Mouse (Mus musculus) stomach, embryonic 14.5 days (tissue): ENCODE results near the gene Ppp1r9b. TPM values are rescaled to one million over a fixed set of nuclear protein-coding genes. Genes with fewer than 3 reads are reported as not detected.

Experiments
- ATAC-seq: fragments of 200-750 bp; cut with Nextera tagmentation; 2 replicates; pipeline ENCODE4 v1.8.0; 2017; ENCODE audit warnings: low read depth, moderate TSS enrichment; ENCODE audit not compliant: insufficient number of reproducible peaks, insufficient read depth, low FRiP score
- H3K27ac ChIP-seq: fragments of 300-500 bp; sonication (generic); 2 replicates; pipeline ENCODE4 v1.5.1; 2014; ENCODE audit warnings: mild to moderate bottlenecking, low read length, moderate library complexity, mixed read lengths
- H3K27me3 ChIP-seq: fragments of 300-500 bp; sonication (generic); 2 replicates; pipeline ENCODE4 v1.6.1; 2014; ENCODE audit warnings: low read length, control low read depth, mixed read lengths; ENCODE audit not compliant: control insufficient read depth, insufficient read depth
- H3K36me3 ChIP-seq: fragments of 300-500 bp; sonication (generic); 2 replicates; pipeline ENCODE4 v1.6.1; 2014; ENCODE audit warnings: mild to moderate bottlenecking, control low read depth, low read length, moderate library complexity, mixed read lengths; ENCODE audit not compliant: control insufficient read depth, insufficient read depth
- H3K4me1 ChIP-seq: fragments of 300-500 bp; sonication (generic); 2 replicates; pipeline ENCODE4 v1.6.1; 2014; ENCODE audit warnings: low read length, control low read depth, mixed read lengths; ENCODE audit not compliant: control insufficient read depth, insufficient read depth
- H3K4me2 ChIP-seq: fragments of 300-500 bp; sonication (generic); replicated peaks from 2 replicates; pipeline ENCODE4 v1.6.1; 2014; ENCODE audit warnings: low read depth, low read length, control low read depth
- H3K4me3 ChIP-seq: fragments of 300-500 bp; sonication (generic); 2 replicates; pipeline ENCODE4 v1.5.1; 2014; ENCODE audit warnings: low read depth, low read length, control low read depth
- H3K9ac ChIP-seq: fragments of 300-500 bp; sonication (generic); replicated peaks from 2 replicates; pipeline ENCODE4 v1.6.1; 2014; ENCODE audit warnings: low read depth, mild to moderate bottlenecking, control low read depth, low read length, moderate library complexity, mixed read lengths
- H3K9me3 ChIP-seq: fragments of 300-500 bp; sonication (generic); 2 replicates; pipeline ENCODE4 v1.6.1; 2016; ENCODE audit warnings: low read depth, low read length, control low read depth; ENCODE audit not compliant: control insufficient read depth
- WGBS: fragments of 180-500 bp; shearing (Covaris S2); extraction: QIAGEN DNeasy Blood & Tissue Kit; methylation state at CpG from one replicate; pipeline ENCODE4 v1.1.7; 2014; 5-methylcytosine and 5-hydroxymethylcytosine counted together
- polyA plus RNA-seq: library from polyadenylated mRNA; unstranded; fragments of >200 nt; fragmentation: Nextera tagmentation; extraction: Ambion mirVana; gene quantifications from 2 replicates; pipeline ENCODE4 v1.2.1, GENCODE M21; 2014

Ppp1r9b gene
- polyA plus RNA-seq, 1 experiment from 2014 or later = 14.4 TPM

GRCm38 (mm10) chr11:94971895-94972615, 18.8 kb upstream of the Ppp1r9b start:
- H3K4me3 ChIP-seq = no peak overlapping the region
- no peaks in the 10 kb centered on the region for H3K27me3 ChIP-seq
- no peaks in the 10 kb centered on the region for H3K4me1 ChIP-seq
- H3K36me3 ChIP-seq = no peaks in the 10 kb centered on the region
- no peak for ATAC-seq
- no peak overlapping the region for H3K4me2 ChIP-seq
- WGBS = 65% methylated on average over 16 of the region's 16 CpGs
- H3K27ac ChIP-seq = no peak overlapping the region
- no peak overlapping the region for H3K9ac ChIP-seq
- no peaks in the 10 kb centered on the region for H3K9me3 ChIP-seq

DNA sequence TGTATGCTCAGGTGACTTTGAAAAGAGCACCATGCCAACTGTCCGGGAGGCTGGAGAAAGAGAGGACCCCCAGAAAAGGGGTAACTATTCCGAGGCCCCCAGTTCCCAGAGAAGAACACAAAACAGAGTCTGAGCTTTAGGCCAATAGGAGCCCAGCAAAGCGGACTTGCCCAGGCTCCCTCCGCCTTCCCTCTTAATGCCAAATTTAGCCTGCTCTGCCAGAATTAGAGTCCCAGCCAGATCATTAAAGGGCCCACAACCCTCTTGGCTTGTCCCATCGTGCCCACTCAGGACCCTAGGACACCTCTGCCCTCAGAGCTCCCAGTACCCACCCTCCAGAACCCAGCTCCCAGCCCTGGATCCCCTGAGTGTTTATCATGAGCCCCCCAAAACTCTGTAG, 17.9 kb upstream of the Ppp1r9b start:
- Histone ChIP-seq H3K27me3 (no peaks in the 10 kb centered on the region), H3K9me3 (no peaks in the 10 kb centered on the region), H3K36me3 (no peaks in the 10 kb centered on the region), H3K4me3 (no peak overlapping the region), H3K4me2 (no peak overlapping the region), H3K27ac (no peak overlapping the region), H3K9ac (no peak overlapping the region), H3K4me1 (no peaks in the 10 kb centered on the region)
- WGBS = 69% methylated on average over 5 of the region's 5 CpGs
- no peak for ATAC-seq

- Histone ChIP-seq H3K9ac (no peak overlapping the region), H3K27me3 (no peaks in the 10 kb centered on the region), H3K27ac (no peak overlapping the region), H3K4me3 (no peak overlapping the region), H3K4me2 (no peak overlapping the region), H3K9me3 (no peaks in the 10 kb centered on the region), H3K36me3 (no peaks in the 10 kb centered on the region), H3K4me1 (no peaks in the 10 kb centered on the region)
- no peak for ATAC-seq
- WGBS = 54% methylated on average over 4 of the region's 4 CpGs
Measured at GRCm38 (mm10) chr11:94973313-94973712, 17.5 kb upstream of the Ppp1r9b start.

GRCm38 (mm10) chr11:94974951-94975350, 15.9 kb upstream of the Ppp1r9b start:
- no peaks in the 10 kb centered on the region for H3K27me3 ChIP-seq
- H3K9ac ChIP-seq = no peak overlapping the region
- no peak overlapping the region for H3K4me3 ChIP-seq
- 53% methylated on average over 2 of the region's 2 CpGs for WGBS
- no peak overlapping the region for H3K27ac ChIP-seq
- no peaks in the 10 kb centered on the region for H3K36me3 ChIP-seq
- no peak for ATAC-seq
- H3K9me3 ChIP-seq = no peaks in the 10 kb centered on the region
- H3K4me2 ChIP-seq = no peak overlapping the region
- no peaks in the 10 kb centered on the region for H3K4me1 ChIP-seq

- Histone ChIP-seq H3K27ac (no peak within 1 kb of the TSS), H3K4me1 (no peaks in the 10 kb centered on the region), H3K36me3 (no peaks in the 10 kb centered on the region), H3K27me3 (no peaks in the 10 kb centered on the region), H3K4me3 (no peak within 1 kb of the TSS), H3K9ac (no peak within 1 kb of the TSS), H3K4me2 (no peak within 1 kb of the TSS), H3K9me3 (no peaks in the 10 kb centered on the region)
- no peak for ATAC-seq
- WGBS = 65% methylated on average over 5 of the region's 5 CpGs
Measured at GRCm38 (mm10) chr11:94976199-94976598, 14.6 kb upstream of the Ppp1r9b start, which contains the start of gene Sgca. TSS of gene Sgca (minus strand) at chr11:94976327.

GRCm38 (mm10) chr11:94978178-94978915, 12.5 kb upstream of the Ppp1r9b start:
- Histone ChIP-seq H3K4me2 (peak overlapping the region; percentile 32), H3K4me1 (no peaks in the 10 kb centered on the region), H3K36me3 (no peaks in the 10 kb centered on the region), H3K27me3 (no peaks in the 10 kb centered on the region), H3K4me3 (no peak overlapping the region), H3K9ac (no peak overlapping the region), H3K27ac (no peak overlapping the region), H3K9me3 (no peaks in the 10 kb centered on the region)
- ATAC-seq = peak; percentile 23; the same call in 1 of the 2 replicates
- 42% methylated on average over 9 of the region's 9 CpGs for WGBS

- under 1% methylated on average over 20 of the region's 20 CpGs for WGBS
- no peaks in the 10 kb centered on the region for H3K27me3 ChIP-seq
- no peak overlapping the region for H3K9ac ChIP-seq
- H3K36me3 ChIP-seq = no peaks in the 10 kb centered on the region
- H3K4me3 ChIP-seq = peak overlapping the region; percentile 10; the same call in 1 of the 2 replicates
- H3K27ac ChIP-seq = no peak overlapping the region
- no peaks in the 10 kb centered on the region for H3K9me3 ChIP-seq
- peak; percentile 93; the same call in 1 of the 2 replicates for ATAC-seq
- no peaks in the 10 kb centered on the region for H3K4me1 ChIP-seq
- H3K4me2 ChIP-seq = peak overlapping the region; percentile 32
Measured at GRCm38 (mm10) chr11:94978947-94979346, 11.9 kb upstream of the Ppp1r9b start.

DNA sequence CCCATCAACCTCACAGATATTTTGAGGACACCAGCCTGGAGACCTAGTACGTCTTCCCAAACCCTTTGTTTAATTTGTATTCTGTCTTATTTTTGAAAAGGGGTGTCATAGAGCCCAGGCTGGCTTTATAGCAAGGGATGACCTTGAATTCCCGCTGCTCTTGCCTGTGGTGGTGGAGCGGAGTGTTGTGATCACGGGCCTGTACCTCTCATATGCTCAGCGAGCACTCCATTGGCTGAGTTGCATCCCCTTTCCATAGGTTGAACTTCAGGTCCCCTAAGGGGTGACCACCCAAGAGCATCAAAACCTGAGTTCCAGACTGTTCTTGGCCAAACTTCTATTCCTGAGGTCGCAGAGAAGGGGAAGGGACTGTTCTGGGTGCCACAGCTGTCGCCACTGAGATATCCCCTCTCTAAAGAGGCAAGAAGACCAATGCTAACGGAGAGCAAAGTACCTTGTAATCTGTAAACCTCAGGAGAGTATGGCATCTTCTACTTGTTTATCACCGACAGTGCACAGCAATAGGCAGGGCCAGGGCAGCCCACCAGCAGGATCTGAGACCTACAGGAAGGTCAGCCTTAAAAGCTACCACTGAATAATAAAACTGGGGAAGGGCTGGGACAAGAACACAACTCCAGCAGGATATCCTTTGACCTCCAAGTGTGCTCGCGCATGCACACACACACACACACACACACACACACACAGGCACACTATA, 11.2 kb upstream of the Ppp1r9b start:
- H3K27me3 ChIP-seq = no peaks in the 10 kb centered on the region
- no peaks in the 10 kb centered on the region for H3K4me1 ChIP-seq
- H3K9me3 ChIP-seq = no peaks in the 10 kb centered on the region
- H3K36me3 ChIP-seq = no peaks in the 10 kb centered on the region
- ATAC-seq = no peak
- peak overlapping the region; percentile 32 for H3K4me2 ChIP-seq
- H3K27ac ChIP-seq = no peak overlapping the region
- WGBS = 74% methylated on average over 11 of the region's 11 CpGs
- H3K4me3 ChIP-seq = peak overlapping the region; percentile 10; the same call in 1 of the 2 replicates
- H3K9ac ChIP-seq = no peak overlapping the region
